Mouse (Mus musculus): ENCODE results near the gene Klhl3.

The Klhl3 gene

GRCm38 (mm10) chr13:57959806-57960205 is 153.6 kb downstream of the Klhl3 start:
- no peak for DNase-seq (ENCODE audit: low spot score)
